Mouse (Mus musculus): ENCODE measurements at regions not wholly inside any gene's neighbourhood (a gene's known extent, or its start where the extent isn't known, plus 50 kb on each side); places are given as distances from the start of the nearest gene placed in this dataset.
"Not testable (repeated sequence)": the region's sequence is repeated elsewhere in the genome, so short reads cannot be mapped to it uniquely, and the experiment has no call there.

DNA sequence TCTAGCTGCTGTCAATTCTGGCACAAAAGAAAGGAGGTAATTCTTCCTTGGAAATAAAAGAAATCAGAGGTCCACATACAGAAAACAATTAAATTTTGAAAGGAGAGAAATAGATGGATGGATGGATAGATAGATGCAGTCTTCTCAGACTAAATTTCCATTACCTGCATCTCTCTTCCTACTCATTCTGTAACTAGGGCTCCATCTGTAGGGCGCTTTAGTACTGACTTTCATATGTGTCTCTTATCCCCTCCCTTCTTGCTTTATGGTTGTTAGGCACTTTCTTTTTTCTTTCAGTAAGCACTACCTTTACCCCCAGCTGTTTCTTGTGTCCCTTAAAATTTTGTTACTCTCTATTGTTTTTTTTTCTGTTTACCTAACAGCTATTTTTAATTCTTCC lies 72.9 kb upstream of the Olfr1324 start:
- peak; percentile 23 to 33 for DNase-seq

DNA sequence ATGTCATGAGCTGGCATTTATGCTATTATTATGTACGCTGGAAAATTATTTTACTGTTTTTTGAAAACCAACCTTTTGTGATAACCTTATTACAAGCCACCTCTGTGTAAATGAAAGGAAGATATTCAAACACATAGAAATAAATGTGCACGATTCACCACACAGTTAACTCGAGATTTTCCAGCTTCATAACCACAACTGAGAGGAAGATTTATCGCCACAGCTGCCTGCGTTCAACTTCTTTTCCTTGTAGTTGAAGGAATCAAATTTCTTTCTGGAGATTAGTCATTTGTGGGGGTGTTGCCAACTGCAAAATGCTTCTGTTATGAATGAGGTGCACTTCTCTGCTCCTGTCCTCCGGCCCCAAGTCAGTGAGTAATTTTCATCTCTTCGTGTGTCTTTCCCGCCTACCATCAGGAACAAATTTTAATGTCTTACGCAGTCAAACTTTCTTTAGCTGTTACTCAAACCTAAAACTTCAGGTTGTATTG lies 62.2 kb upstream of the Olfr1324 start:
- DNase-seq: not testable (repeated sequence)

Measured in cerebellum, postnatal 14 days (tissue).